Mouse (Mus musculus) cerebellum, postnatal 4 days (tissue): ENCODE measurements around the gene Als2cr12.
"Not testable (repeated sequence)": the region's sequence is repeated elsewhere in the genome, so short reads cannot be mapped to it uniquely, and the experiment has no call there.

Experiments used
- DNase-seq, 2 experiments: peaks; one replicate each; pipeline ENCODE4 v3.0.0; 2022; ENCODE audit warnings: low spot score in 2 of 2, mixed read lengths in 1 of 2

Gene Als2cr12

DNA sequence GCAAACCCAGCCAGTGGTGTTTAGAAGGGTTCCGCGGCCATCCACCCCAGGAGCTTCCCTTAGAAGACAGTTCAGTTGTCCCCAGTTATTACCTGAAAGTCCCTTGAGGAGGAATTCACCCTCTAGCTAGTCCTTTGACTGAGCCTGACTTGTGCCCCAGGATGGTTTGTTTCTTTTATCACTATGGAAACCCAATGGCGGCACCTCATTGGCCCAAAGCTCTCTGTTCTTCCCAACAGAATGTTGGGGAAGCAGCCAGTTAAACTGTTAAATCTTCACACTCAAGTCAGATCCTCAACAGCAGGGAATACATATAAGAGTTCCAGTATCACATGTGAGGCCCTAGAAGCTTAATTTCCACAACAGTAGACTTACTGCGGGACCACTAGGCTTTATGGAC is at the start of gene Als2cr12:
Gene Als2cr12, minus strand, starts transcription at position 180 of the 400 bp plus-strand sequence.
- DNase-seq: not testable (repeated sequence)

DNA sequence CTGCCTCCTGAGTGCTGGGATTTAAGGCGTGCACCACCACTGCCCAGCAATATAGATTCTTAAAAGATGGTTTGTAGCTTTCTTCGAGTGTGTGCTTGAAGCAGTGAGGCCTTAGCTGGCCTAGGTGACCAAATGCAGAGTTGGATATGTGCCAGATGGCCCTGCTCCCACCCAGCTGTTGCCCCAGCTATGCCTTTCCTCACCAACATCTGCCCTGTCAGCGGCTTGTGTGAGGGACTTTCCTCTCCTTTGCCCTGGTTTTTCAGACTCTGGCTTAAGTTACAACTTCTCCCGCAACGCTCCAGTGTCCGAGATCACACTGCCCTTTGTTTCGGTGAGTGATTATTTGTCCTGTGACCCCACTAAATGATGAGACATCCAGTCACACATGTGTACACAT is 48.9 kb upstream of the Als2cr12 start:
- no peak for DNase-seq

DNA sequence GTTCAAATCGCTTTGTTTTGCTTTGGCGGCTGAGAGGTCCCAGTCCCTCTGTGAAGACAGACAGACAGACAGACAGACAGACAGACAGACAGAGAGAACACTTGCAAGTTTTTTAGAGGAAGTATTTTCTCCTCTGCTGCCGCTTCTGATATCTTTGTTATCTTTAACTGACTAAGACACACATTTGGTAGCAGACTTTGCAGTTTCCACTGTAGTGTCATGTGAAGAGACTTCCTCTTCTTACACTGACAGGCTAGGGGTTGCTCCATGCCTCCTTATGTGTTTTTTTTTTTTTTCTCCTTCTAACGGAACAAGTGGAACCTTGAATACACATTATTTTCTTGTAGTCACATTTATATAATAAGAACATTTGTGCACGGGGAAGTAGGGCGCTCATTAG is 47.5 kb upstream of the Als2cr12 start:
- DNase-seq: no peak

DNA sequence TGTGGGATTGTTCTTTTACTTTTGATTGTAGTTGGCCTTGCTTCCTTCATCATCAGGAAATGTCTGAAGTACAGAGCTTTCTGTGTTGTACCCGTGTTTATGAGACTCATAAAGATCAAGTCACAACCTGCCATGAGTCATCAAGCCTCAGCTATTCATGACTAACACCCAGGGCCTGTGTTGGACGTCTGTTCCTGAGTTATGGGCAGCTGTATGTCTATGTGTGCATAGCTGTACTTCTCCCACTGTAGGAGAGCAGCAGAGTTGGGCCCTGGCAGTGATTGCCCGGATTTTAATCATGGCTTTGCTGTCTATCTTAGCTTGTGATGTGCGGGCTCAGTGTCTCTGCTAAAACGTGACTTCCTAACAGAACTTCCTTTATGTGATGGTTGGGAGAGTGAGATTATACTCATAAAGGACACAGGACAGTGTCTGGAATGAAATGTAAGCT is 46.8 kb upstream of the Als2cr12 start:
- no peak for DNase-seq

DNA sequence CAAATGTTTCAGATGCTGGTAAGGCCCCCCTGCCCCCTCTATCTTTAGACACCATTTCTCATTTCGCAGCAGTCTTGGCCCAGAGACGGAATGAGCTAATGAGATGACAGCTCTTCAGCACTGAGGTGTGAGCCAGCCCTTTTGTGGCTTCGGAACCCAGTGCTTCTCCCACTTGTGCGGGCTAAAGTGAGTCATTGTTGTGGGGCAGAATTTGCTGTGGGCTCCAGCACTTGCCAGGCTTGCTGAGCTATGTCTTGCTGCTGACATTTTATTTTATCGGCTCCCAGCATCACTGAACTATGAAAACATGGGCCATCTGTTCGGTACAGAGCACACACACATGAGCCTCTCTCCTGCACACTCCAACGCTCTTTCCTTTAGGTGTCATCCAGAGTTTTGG is 43.7 kb upstream of the Als2cr12 start:
- no peak for DNase-seq

DNA sequence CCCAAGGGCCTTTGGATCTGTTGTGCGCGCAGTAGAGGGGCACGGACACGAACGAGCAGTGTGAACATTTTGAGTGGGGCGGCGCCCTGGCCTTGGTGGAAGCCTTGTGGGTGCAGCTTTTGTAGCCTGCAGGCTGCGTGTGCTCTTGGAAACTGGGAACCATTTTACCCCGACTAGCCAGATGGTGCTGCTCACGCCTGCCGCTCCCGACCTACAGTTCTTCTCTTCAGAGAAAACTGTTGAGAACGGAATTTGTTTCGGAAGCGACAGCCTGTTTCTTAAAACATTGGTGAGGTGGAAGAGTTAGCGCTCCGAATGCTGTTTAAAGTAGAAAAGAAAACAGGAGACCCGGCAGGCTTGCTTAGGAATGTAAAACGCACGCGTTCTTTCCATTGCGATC is 41.2 kb upstream of the Als2cr12 start:
- DNase-seq: no peak

DNA sequence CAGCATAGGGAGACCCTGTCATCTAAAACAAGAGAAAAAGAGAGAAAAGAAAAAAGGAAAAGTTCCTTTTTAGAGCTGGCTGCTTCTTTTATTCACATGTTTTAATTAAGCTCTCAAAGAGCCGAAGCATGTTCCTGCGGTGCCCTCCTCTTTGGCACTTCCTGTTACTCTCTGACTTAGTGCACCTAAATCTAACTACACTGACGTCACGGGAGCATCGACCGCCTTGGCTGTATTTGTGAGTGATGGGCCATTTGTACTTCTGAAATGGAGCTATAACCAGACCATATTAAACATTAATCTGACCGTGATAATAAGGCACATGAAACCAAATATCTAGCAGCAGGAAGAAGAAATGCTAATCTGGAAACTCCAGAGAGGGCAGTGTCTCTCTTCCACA is 40.2 kb upstream of the Als2cr12 start:
- DNase-seq: no peak

DNA sequence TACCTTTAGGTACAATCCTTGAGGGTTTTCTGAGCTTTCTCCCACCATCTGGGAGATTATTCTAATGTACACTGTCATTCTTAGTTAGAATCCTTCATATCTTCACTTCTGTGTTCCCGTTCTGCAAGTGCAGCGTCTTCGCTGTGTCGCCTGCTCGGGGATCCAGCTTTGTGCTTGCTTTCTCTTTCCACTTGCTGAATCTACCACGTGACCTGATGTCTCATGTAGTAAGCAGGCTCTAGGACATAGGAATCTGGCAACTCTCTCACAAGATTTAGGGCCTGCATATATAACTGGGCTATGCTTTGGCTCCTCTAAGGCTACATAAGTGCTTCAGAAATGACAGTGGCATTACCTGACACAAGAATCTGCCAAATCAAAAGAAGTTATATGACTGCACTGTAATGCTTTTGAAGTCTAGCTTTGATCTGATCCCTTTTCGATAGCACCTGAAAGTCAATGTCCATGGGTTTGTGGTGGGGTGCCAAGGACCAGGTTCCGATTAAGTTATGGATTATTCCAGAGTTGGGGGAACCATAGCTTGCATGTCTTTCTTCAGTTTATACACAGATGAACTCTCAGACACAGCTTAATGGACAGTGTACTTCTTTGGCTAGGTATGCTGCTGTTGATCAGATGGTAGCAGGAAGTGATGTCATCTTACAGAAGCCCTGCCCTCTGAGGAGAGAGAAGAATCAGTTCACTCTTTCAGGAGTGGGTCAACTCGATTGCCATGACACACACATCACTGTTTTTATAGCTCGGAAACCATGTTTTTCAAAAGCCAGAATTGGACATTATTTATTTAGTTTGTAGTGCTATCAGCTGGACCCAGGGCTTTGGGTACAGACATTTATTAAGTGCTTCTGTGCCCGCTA is 38.5 kb upstream of the Als2cr12 start:
- DNase-seq: no peak

DNA sequence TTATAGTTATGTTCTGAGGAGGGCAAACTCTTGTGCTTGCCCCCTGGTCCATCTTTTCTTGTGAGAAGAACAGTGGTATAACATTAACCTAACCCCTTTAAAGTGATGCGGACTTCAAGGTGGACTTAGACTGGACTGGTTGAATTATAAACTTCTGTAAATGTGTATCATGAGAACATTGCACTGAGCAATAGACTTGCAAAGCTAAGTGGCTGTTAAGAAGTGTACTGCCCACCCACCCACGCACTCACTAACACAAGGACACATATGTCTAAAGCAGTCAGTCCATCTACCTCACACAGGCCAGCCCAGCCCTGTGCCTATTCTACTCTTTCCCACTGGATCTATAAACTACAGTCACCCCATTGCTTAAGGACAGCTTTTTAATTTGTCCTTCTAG is 37.8 kb upstream of the Als2cr12 start:
- no peak for DNase-seq

DNA sequence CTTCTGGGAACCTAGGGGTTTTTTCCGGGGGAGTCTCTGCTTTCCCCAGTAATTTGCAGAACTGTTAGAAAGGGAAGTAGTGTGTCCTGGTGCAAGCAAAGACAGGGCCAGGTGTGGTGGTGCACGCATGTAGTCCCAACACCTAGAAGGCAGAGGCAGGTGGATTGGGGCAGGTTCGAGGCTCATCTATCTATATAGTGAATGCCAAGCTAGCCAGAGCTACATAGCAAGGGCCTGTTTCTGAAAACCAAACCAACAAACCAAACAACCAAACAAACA is 32.7 kb upstream of the Als2cr12 start:
- DNase-seq: no peak

DNA sequence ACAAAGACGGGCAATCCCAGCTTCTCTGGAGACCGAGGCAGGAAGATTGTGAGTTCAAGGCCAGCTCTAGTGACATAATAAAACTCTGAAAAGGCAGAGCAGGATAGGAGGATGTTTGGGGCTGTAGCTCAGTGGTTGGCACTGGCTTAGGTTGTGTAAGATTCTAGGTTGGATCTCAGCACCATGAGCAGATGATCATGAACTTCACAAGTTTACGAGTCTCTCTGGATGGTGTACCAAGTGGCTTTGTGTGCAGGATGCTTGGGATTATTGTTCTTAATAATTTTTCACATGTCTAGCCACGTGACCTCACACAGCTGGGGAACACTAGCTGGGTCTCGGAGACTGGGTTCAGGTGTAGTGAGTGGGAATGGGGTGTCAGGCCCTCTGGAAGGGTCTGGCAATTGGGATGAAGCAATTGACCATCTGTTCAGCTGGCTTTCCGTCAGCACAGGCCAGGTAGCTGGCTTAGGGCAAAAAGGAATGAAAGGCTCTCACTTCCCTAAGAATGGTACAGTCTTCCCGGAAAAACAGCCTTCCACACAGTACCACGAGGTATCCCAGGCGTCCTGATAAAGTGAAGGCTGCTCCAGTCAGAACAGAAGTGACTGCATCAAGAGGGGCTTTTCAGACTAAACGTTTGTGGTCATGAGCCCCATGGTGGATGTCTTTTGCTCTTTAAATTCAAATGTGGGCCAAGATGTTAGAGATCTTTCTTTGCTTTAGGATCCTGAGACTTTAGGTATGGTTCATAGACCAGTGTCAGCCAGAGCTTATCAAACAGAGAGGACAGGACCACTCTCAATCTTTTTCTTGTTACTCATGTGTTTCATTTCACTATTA is 32.2 kb upstream of the Als2cr12 start:
- no peak for DNase-seq

DNA sequence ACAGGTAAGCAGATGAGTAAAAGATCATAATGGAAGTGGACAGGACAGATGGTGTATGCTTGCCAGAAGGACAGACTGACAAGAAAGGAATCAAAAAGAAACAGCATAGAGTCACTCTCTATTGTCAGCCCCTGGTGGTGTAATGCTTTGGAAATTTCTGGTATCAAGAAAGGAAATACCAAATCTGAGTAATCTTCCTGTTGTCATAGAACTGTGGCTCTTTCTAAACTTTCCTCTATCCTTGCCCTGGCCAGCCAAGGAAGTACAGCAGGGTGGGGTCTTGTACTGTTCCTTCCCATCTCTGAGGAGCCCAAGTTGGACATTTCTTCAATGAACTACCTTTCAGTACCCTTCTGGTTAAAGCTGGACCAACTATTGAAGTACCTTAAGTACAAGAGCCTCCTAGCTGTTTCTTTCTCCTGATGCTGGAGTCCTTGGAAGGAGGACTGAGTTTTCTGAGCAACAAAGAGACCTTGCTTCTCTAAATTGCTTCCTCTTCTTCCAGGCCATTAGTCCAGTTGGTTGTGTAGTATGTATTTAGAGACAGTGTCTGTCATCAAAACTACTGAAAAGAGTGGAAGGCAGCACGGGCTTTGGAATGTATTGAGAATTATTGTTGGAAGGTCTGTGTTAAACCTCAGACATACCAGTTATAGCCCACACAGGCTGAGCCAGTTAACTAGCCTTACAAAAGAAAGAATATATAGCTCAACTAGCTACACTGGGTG is 31.4 kb upstream of the Als2cr12 start:
- no peak for DNase-seq

DNA sequence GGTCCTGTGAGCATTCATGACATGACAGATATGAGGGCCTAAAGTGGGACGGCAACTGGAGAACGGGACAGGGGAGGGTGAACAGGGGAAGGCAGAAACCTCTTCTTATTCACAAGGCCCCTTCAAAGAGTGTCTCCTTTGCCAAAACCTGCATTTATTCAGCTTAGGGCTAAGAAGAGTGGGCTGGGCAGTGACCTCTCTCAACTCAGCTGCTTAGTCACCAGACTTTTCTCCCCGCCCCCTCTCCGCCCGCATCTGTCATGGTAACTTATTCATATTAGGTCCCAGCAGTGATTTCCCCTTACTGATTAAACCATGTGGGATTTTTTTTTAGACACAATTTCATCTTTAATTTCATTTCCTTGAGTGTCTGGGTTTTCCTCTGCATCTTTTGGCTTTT is 30.0 kb upstream of the Als2cr12 start:
- no peak for DNase-seq

DNA sequence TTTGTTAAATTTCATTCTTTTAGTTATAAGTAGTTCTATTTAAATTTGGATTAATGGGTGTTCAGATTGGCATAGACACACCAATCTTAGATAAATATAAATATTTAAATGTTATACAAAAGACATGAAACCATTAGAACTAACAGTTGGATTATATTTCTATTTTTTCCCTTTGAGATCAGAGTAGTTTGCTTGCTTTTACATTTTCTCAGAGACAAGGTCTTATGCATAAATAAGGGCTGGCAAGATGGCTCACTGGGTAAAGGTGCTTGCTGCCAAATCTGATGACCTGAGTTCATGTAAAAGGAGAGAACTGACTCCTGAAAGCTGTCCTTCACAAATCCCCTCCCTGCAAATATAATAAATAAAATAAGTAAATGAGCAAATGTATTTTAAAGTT is 29.3 kb upstream of the Als2cr12 start:
- DNase-seq: no peak

DNA sequence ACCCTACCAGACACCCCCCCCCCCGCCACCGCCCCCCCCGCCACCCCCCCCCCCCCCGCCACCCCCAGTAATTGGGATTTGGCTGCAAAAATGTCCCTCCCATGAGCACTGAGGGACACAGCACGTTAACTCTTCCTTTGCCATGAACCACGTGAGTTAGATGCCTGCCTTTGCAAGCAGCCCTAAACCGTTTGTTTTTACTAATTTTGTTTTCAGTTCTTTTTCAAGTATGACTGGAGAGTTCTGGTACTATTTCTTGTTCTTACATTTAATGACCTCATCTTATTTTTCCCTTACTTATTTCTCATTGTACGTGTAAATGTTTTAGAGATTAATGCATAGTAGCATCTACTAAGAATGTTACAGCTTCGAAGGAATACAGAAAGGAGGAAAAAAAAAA is 28.7 kb upstream of the Als2cr12 start:
- DNase-seq: no peak

DNA sequence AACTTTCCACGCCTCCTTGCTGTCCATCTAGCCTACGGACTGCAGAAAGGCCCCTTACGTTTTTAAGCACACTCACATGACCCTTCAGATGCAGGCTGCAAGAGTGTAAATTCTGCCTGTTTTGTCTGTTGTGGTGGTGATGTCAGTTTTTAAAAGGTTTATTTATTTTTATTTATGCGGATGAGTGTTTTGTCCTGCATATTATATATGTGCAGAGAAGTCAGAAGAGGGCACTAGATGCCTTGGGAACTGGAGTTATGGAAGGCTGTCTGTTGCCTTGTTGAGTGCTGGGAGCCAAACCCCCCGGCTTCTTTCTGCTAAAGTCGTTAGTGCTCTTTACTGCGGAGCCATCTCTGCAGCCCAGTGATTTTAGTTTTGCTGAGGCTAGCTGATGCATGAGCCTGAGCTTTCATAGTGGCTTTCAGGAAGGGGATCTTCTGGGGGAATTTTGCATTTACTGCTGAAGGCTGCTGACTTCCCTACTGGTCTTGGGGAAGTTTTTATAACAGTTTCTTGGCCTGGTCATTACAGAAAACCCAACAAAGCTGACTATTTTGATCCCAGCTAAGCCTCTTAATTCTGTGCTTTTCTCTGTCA is 28.1 kb upstream of the Als2cr12 start:
- no peak for DNase-seq

DNA sequence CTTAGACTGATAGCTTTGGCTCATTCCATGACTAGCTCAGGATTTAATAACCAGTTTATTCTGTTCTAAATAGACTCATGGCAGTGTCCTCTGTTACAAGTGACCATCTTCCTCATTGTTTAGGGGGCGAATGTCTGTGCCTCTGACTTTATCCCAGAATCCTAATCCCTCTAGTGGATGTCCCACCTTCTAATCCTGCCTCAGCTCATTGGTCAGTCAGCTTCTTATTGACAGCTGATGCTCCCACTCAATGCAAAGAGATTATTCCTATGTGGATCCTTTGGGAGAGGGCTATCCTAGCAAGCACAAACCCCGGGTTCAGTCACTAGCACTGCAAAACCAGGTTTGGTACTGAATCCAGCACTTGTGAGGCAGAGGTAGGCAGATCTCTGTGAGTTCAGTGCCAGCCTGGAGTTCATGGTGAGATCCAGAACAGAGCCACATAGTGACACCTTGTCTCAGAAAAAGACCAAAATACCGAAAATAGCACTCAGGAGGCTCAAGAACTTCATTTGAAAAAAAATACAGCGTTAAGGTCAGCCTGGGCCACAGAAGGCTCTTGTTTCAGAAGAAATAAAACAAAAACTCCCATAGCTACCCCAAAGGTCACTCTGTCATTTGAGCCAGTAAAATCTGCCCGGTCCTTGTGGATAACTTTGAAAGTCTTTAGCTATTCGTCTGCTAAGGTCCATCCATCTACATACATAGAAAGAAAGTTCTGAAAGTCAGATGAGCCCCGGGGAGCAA is 27.4 kb upstream of the Als2cr12 start:
- no peak for DNase-seq

DNA sequence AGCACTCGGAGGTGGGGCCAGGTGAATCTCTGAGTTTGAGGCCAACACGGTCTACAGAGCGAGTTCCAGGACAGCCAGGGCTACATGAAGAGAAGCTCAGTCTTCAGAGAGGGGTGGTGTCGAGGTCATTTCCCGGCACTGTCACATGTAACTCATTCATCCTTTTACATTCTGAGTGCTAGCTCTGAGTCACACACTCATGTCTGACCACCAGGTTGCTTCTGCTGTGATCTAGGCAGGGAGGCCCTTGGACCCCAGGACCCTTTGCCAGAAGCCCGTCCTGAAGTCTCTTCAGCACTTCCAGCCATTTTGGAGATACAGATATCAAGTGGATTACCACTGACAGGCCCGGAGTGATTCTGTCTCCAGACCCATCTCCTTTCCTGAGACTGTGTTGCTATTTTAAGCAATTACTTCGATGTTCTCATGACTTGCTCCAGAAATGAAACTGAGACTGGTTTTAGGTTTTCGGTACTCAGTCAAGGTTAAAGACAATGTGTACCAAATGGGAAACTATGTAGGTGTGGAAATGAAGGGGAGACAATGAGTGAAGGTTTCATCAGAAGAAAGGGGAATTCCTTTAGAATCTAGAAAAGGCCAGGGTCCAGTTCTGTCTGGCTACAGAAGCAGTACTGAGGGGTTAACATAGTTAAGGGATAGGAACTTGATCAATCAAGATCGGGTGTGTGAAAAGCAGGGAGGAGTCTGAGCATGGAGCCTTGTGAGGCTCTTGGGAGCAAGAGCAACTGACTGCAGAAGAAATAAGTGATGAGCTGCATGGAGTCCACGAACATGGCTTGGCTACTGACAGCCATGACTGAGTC is 26.5 kb upstream of the Als2cr12 start:
- DNase-seq: no peak

DNA sequence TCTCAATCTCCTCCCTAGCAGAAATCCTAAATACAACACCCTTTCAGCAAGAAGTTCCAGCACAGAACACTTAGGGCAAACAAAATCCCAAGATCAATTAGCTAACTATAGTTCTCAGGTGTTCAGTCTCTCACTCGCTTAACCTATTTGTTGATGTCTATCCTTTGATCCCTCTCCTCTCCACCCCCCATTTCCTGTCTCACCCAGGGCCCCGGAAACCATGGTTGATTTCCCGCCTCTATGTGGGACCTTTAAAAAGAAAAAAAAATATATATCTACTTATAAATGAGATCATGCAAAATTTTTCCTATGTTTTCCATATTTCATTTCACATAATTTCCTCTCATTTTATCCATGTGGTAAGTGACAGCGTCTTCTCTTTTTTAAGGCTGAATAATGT is 25.2 kb upstream of the Als2cr12 start:
- DNase-seq: no peak

DNA sequence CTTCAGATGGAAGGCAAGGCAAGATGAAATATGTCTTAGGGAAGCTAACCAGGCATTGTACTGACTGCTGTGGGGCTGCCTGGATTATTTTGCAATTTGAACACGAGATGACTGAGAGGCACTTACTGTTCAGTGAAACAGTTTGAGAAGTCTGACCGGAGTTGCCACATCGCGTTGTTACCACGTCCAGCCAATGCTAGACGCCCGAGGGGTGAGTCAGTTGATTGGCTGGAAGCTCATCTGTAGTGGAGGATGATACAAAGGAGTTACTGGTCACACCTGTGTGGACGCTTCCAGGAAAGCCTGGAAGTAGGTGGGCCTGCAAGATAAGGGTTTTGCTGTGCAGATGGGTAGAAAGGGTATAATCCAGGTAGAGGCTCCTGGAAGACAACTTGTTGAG is 24.3 kb upstream of the Als2cr12 start:
- DNase-seq: no peak
